Comparison of ENCODE assay signal across 14 mouse cellular contexts in the genomic region with DNA sequence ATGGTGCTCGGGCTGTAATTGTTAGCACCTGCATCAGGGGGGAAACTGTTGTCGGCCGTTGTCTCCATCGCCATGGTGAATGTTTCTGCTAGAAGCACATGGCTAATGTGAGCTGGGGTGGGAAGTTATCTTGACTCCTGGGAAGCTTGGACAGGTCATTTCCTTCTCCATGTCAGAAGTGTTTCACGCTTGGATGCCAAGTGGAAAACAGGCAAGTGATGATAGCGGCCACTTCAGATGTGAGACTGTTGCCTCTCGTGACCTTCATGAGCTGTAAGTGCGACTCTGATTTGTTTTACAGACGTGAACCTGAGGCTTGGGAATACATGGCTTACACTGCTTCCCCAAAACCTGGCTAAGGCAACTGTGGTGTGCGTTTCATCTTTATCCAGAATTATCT.
"Had no signal": no experiment of that assay in that cellular context is flagged by ENCODE, and none has a peak within 500 bp of the region (broad histone marks: within the 10 kb centered on the region; RNA-seq: fewer than 3 reads in every experiment).

No protein-coding gene starts in this region.

- DNase-seq: kidney, postnatal 25 days; lung, embryonic 14.5 days; lung, postnatal 14 days; retina, postnatal 1 day; right cerebral cortex, postnatal 4 days; spleen, adult 18-20 months; thymus, adult 18-20 months; thymus, postnatal 14 days had no signal

- H3K9ac ChIP-seq: limb, embryonic 15.5 days; liver, embryonic 12.5 days; lung, embryonic 14.5 days; midbrain, embryonic 12.5 days; neural tube, embryonic 13.5 days had no signal

- H3K4me2 ChIP-seq: limb, embryonic 15.5 days; liver, embryonic 12.5 days; lung, embryonic 14.5 days; midbrain, embryonic 12.5 days; neural tube, embryonic 13.5 days had no signal

- H3K4me3 ChIP-seq: left cerebral cortex, adult 2 months; limb, embryonic 15.5 days; liver, embryonic 12.5 days; midbrain, embryonic 12.5 days; neural tube, embryonic 13.5 days had no signal

- H3K27ac ChIP-seq: left cerebral cortex, adult 2 months; limb, embryonic 15.5 days; liver, embryonic 12.5 days; midbrain, embryonic 12.5 days; neural tube, embryonic 13.5 days had no signal

- H3K27me3 ChIP-seq: limb, embryonic 15.5 days; liver, embryonic 12.5 days; midbrain, embryonic 12.5 days; neural tube, embryonic 13.5 days had no signal

- H3K4me1 ChIP-seq: limb, embryonic 15.5 days; liver, embryonic 12.5 days had no signal

- H3K9me3 ChIP-seq: limb, embryonic 15.5 days; liver, embryonic 12.5 days; midbrain, embryonic 12.5 days; neural tube, embryonic 13.5 days had no signal

- ATAC-seq: liver, embryonic 12.5 days; midbrain, embryonic 16.5 days had no signal
